Mouse (Mus musculus) limb, embryonic 14.5 days (tissue): Measurements from ENCODE around the gene Cth. TPM values are rescaled to one million over a fixed set of nuclear protein-coding genes. Genes with fewer than 3 reads are reported as not detected.

ENCODE experiments used
- ATAC-seq: fragments of 200-750 bp; cut with Nextera tagmentation; 2 replicates; pipeline ENCODE4 v1.8.0; 2017; ENCODE audit warnings: low read depth, moderate number of reproducible peaks, moderate TSS enrichment; ENCODE audit not compliant: low FRiP score
- DNase-seq: peaks from one replicate; pipeline ENCODE4 v3.0.0-alpha.2; 2015; ENCODE audit warnings: low spot score
- H3K27ac ChIP-seq: fragments of 300-500 bp; sonication (generic); replicated peaks from 2 replicates; pipeline ENCODE4 v1.5.1; 2014; ENCODE audit warnings: low read depth, mild to moderate bottlenecking, low read length, moderate library complexity, mixed read lengths
- H3K27me3 ChIP-seq: fragments of 300-500 bp; sonication (generic); 2 replicates; pipeline ENCODE4 v1.6.1; 2014; ENCODE audit warnings: low read length, mixed read lengths; ENCODE audit not compliant: control insufficient read depth, insufficient read depth
- H3K36me3 ChIP-seq: fragments of 300-500 bp; sonication (generic); 2 replicates; pipeline ENCODE4 v1.6.1; 2014; ENCODE audit warnings: mild to moderate bottlenecking, low read length, moderate library complexity, mixed read lengths; ENCODE audit not compliant: control insufficient read depth, insufficient read depth
- H3K4me1 ChIP-seq: fragments of 300-500 bp; sonication (generic); 2 replicates; pipeline ENCODE4 v1.6.1; 2014; ENCODE audit warnings: antibody characterized with exemption, low read length, mixed read lengths; ENCODE audit not compliant: control insufficient read depth, insufficient read depth
- H3K4me2 ChIP-seq: fragments of 300-500 bp; sonication (generic); replicated peaks from 2 replicates; pipeline ENCODE4 v1.6.1; 2014; ENCODE audit warnings: low read depth, mild to moderate bottlenecking, low read length, moderate library complexity; ENCODE audit not compliant: severe bottlenecking
- H3K4me3 ChIP-seq: fragments of 300-500 bp; sonication (generic); replicated peaks from 2 replicates; pipeline ENCODE4 v1.5.1; 2014; ENCODE audit warnings: low read length
- H3K9ac ChIP-seq: fragments of 300-500 bp; sonication (generic); 2 replicates; pipeline ENCODE4 v1.6.1; 2014; ENCODE audit warnings: mild to moderate bottlenecking, low read depth, low read length, moderate library complexity; ENCODE audit not compliant: severe bottlenecking
- H3K9me3 ChIP-seq: fragments of 300-500 bp; sonication (generic); 2 replicates; pipeline ENCODE4 v1.6.1; 2016; ENCODE audit warnings: low read length; ENCODE audit not compliant: control insufficient read depth
- POLR2A ChIP-seq: fragments of 200-500 bp; IDR thresholded peaks from 2 replicates; pipeline ENCODE4 v1.8.0; 2012; ENCODE audit warnings: inconsistent platforms, mild to moderate bottlenecking, moderate library complexity, borderline replicate concordance; ENCODE audit not compliant: insufficient read depth, insufficient read length; ENCODE audit errors: extremely low read depth
- WGBS: fragments of 180-500 bp; shearing (Covaris S2); extraction: QIAGEN DNeasy Blood & Tissue Kit; methylation state at CpG from one replicate; pipeline ENCODE4 v1.1.7; 2014; 5-methylcytosine and 5-hydroxymethylcytosine counted together
- polyA plus RNA-seq, 2 experiments: library from polyadenylated mRNA; depleted of rRNA in 1 of 2; stranded (reverse) in 1 of 2; unstranded in 1 of 2; fragments of >200 nt; fragmentation: Nextera tagmentation in 1 of 2; extraction: Ambion mirVana in 1 of 2; gene quantifications; 2 replicates each; pipeline versions ENCODE4 v1.2.1 to v1.2.3; 2012 to 2014

Cth gene
- 9.9 and 10.1 TPM in 2 replicates for polyA plus RNA-seq (2012; rRNA removed)
- 11.5 and 12.2 TPM in 2 replicates for polyA plus RNA-seq (2014; fragmentation: Nextera tagmentation; extraction: Ambion mirVana)

DNA sequence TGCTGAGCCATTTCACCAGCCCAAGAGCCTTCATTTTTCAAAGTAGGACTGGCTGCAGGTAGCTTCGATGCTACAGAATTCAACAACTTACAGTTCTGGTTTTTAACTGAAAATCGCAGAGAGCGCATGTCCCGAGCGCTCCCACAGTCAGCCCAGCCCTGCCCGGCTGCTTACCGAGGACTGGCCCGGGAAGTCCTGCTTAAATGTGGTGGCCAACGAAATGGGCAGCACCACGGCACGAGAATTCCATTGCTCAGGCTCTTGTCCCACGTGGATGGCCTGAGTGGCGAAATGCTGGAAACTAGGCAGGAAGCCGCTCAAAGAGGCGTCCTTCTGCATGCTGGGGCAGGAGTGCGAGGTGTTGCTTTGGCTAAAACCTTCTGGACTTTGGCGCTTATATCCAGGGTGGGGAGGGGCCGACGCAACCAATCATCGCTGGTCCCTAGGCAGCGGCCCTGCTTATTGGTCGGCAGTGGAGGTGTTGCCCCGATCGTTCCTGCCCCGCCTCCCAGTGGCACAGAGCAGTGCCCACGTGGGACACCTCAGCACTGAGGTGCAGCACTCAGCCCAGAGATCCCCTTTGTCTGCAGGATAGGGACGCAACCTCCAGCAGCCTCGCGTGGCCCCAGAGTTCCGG, at the start of gene Cth:
Gene Cth (minus strand): TSS at position 386 of the 637 bp plus-strand sequence.
- ATAC-seq (peak; percentile 99), DNase-seq (peak; percentile 90)
- under 1% methylated on average over 28 of the region's 30 CpGs for WGBS
- Histone ChIP-seq H3K4me2 (peak within 1 kb of the TSS; percentile 66), H3K9me3 (no peaks in the 10 kb centered on the region), H3K36me3 (no peaks in the 10 kb centered on the region; the same call in 1 of the 2 replicates), H3K9ac (peak within 1 kb of the TSS; percentile 49), H3K27ac (no peak within 1 kb of the TSS), H3K4me3 (peak within 1 kb of the TSS; percentile 42), H3K27me3 (no peaks in the 10 kb centered on the region), H3K4me1 (no peaks in the 10 kb centered on the region)
- TF ChIP-seq POLR2A = no peak

DNA sequence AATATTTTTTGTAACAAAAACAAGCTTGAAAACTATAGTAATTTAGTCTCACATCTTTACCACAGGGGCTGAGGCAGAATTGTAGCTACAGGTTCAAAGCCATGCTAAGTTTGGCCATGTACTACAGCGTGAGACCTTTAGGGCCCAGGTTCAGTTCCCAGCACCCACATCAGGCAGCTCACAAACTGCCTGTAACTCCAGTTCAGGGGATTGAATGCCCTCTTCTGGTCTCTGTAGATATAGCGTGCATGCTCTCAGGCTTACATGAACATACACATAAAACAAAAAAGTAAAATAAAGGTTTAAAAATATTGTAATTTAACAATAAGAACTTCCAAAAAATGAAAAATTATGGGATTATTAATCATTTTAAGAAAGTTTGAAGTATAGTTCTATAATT, 48.4 kb upstream of the Cth start:
- Histone ChIP-seq H3K4me3 (no peak overlapping the region), H3K9ac (no peak overlapping the region), H3K27me3 (no peaks in the 10 kb centered on the region), H3K9me3 (no peaks in the 10 kb centered on the region), H3K27ac (no peak overlapping the region), H3K4me1 (no peaks in the 10 kb centered on the region), H3K36me3 (peaks cover 5% of the 10 kb centered on the region; the same call in 1 of the 2 replicates), H3K4me2 (no peak overlapping the region)
- DNase-seq (no peak), ATAC-seq (no peak)
- 98% methylated on average over 2 of the region's 2 CpGs for WGBS
- TF ChIP-seq POLR2A = no peak

DNA sequence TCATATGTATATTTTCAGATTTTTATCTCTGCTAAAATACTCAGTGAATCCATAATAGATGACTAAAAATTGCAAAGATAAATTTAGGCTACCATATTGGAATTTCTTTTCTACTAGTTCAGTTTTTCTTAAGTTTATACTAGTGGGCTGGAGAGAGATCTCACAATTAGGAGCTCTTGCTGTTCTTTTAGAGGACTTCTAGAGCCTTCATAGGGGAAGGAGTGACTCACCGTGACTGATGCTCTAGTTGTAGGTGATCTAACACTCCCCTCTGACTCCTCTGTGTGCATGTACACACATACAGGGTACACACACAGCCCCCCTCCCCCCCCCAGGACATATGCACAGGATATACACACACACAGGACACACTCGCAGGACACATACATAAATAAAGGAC, 46.3 kb upstream of the Cth start:
- WGBS = 98% methylated on average over 2 of the region's 2 CpGs
- H3K27me3 ChIP-seq = no peaks in the 10 kb centered on the region
- H3K9me3 ChIP-seq = no peaks in the 10 kb centered on the region
- no peak overlapping the region for H3K4me2 ChIP-seq
- H3K9ac ChIP-seq = no peak overlapping the region
- no peak overlapping the region for H3K4me3 ChIP-seq
- no peaks in the 10 kb centered on the region for H3K4me1 ChIP-seq
- no peak for TF ChIP-seq POLR2A
- ATAC-seq (no peak), DNase-seq (no peak)
- H3K27ac ChIP-seq = no peak overlapping the region
- peaks cover 5% of the 10 kb centered on the region; the same call in 1 of the 2 replicates for H3K36me3 ChIP-seq

DNA sequence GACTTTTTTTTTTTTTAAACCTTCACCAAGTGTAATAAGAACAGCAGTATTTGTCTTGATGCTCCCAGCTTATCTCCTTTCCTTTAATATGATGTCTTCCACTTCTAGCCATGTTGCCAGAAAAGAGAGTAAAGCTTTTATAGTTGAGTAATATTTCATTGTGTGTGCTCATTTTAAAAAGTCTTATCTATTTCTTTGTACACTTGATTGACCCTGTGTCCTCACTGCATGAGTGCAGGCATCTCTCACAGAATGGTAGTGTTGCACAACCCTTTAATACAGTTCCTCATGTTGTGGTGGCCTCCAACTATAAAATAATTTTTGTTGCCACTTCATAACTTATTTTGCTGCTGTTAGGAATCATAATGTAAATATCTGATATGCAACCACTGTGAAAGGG, 32.4 kb upstream of the Cth start:
- Histone ChIP-seq H3K27ac (no peak overlapping the region), H3K4me1 (no peaks in the 10 kb centered on the region), H3K36me3 (peaks cover 11% of the 10 kb centered on the region), H3K27me3 (no peaks in the 10 kb centered on the region), H3K9me3 (no peaks in the 10 kb centered on the region), H3K9ac (no peak overlapping the region), H3K4me3 (no peak overlapping the region), H3K4me2 (no peak overlapping the region)
- no peak for TF ChIP-seq POLR2A
- no peak for DNase-seq
- ATAC-seq = no peak

DNA sequence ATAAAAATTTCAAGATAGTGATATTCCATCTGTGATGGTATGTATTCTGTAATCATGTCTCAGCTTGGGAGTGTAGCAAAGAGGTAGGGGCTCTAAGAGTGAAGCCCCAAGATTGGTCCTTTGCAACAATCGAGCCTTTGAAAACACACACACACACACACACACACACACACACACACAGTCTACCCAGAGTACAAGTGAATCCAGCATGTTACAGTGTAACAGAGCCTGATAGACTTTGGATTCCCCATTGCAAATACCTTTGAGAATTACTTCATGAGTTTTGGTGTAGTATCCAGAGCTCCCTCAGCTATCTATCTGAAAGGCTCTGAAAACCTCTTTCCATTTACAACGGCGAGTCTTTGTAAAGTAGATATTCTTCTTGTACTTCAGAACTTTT, 31.3 kb upstream of the Cth start:
- no peak for TF ChIP-seq POLR2A
- Histone ChIP-seq H3K4me3 (no peak overlapping the region), H3K9ac (no peak overlapping the region), H3K36me3 (0 out of 2 replicates have a peak, but pooled peaks cover 3% of the 10 kb centered on the region), H3K4me1 (no peaks in the 10 kb centered on the region), H3K4me2 (no peak overlapping the region), H3K27me3 (no peaks in the 10 kb centered on the region), H3K9me3 (no peaks in the 10 kb centered on the region), H3K27ac (no peak overlapping the region)
- no peak for DNase-seq
- ATAC-seq = no peak
- WGBS = 99% methylated on average over 3 of the region's 3 CpGs

DNA sequence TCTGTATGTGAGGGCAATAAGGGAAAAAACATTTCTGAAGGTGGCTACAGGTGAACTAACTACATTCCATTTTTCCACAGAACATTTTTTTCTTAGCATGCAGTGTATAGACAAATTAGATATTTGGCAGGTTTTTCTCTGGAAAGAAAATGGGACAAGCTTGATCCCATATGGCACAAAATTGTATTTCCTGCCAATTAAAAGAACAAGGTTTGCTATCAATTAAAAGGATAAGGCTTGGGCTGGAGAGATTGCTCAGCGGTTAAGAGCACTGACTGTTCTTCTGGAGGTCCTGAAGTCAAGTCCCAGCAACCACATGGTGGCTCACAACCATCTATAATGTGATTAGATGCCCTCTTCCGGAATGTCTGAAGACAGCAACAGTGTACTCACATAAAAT, 30.6 kb upstream of the Cth start:
- DNase-seq (no peak), ATAC-seq (no peak)
- no peak overlapping the region for H3K4me2 ChIP-seq
- no peak overlapping the region for H3K27ac ChIP-seq
- no peaks in the 10 kb centered on the region for H3K9me3 ChIP-seq
- H3K36me3 ChIP-seq = peaks cover 4% of the 10 kb centered on the region; the same call in 1 of the 2 replicates
- H3K4me1 ChIP-seq = no peaks in the 10 kb centered on the region
- WGBS = 83% methylated on average over 2 of the region's 2 CpGs
- H3K4me3 ChIP-seq = no peak overlapping the region
- H3K27me3 ChIP-seq = no peaks in the 10 kb centered on the region
- H3K9ac ChIP-seq = no peak overlapping the region
- no peak for TF ChIP-seq POLR2A
